Mouse (Mus musculus): ENCODE measurements at regions not wholly inside any gene's neighbourhood (a gene's known extent, or its start where the extent isn't known, plus 50 kb on each side); places are given as distances from the start of the nearest gene placed in this dataset.

GRCm38 (mm10) chr1:71472691-71473090 lies 58.0 kb upstream of the Abca12 start:
- no peak for DNase-seq

DNA sequence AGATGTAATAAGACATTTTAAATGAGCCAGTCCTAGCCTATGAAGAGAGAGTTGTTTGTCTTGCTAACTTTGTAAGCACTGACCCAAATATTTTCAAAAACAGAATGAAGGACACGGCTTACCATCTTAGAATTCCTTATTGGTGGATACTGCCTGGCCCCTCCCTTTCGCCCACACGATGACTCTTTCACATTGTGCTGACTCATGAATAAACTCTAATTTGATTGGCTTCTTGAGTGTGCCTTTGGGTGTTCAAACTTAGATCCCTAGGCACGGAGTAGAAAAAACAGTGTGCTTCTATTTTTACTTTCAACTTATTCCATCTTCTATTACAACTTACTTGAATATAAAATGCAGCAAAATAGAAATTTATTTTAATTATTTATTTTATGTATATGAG lies 68.4 kb upstream of the Abca12 start:
- DNase-seq: no peak

DNA sequence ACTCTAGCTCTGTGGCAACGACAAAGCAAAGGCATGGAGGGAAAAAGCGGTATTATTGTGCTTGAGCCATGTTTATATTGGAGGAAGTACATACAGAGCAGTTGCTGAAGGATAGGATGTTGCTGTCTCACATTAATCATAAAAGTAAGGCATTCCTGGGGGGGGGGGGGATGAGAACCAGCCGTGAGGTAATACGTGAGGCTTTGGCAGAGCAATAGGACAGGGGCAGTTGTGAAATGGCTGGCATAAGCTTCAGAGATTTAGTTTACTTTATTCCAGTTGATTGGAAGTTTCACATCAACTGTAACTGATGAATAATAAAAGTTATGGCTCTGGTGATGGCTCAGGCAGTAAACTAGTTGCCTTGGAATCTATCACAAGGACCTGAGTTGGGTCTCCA lies 62.4 kb upstream of the Atic start:
- DNase-seq: no peak

GRCm38 (mm10) chr1:71505898-71506297 lies 51.1 kb upstream of the Atic start:
- peak in 1 of 2 experiments; percentile 33 for DNase-seq

GRCm38 (mm10) chr1:71506534-71506933 lies 50.4 kb upstream of the Atic start:
- DNase-seq: no peak
